Mouse (Mus musculus) layer of hippocampus, adult 8-10 months (tissue): ENCODE results near the gene Ntm. TPM values are rescaled to one million over a fixed set of nuclear protein-coding genes. Genes with fewer than 3 reads are reported as not detected.

Experiments
- DNase-seq, 2 experiments: peaks; one replicate each; pipeline ENCODE4 v3.0.0; 2022; ENCODE audit warnings: low spot score in 2 of 2
- total RNA-seq, 4 experiments: library from RNA; stranded (reverse); gene quantifications; 2 replicates each; pipeline ENCODE4 v1.2.4; 2022

The Ntm gene
- total RNA-seq, 4 experiments from 2014 or later = 148 to 166 (median 161) TPM

- DNase-seq = no peak
Measured at GRCm38 (mm10) chr9:29594537-29595294, 368.2 kb downstream of the Ntm start.

- no peak for DNase-seq
Measured at GRCm38 (mm10) chr9:29587376-29587775, 375.6 kb downstream of the Ntm start.

- no peak for DNase-seq
Measured at GRCm38 (mm10) chr9:29586381-29586770, 376.6 kb downstream of the Ntm start.

- peak; percentile 55 to 63 for DNase-seq
Measured at GRCm38 (mm10) chr9:29585746-29586380, 377.1 kb downstream of the Ntm start.

GRCm38 (mm10) chr9:29578226-29578625, 384.7 kb downstream of the Ntm start:
- no peak for DNase-seq

GRCm38 (mm10) chr9:29576051-29576533, 386.8 kb downstream of the Ntm start:
- DNase-seq = peak; percentile 36 to 38

GRCm38 (mm10) chr9:29574548-29574947, 388.4 kb downstream of the Ntm start:
- no peak for DNase-seq

GRCm38 (mm10) chr9:29568571-29568970, 394.4 kb downstream of the Ntm start:
- DNase-seq = no peak

GRCm38 (mm10) chr9:29562419-29563071, 400.4 kb downstream of the Ntm start:
- DNase-seq = peak in 1 of 2 experiments; percentile 17

- DNase-seq = no peak
Measured at GRCm38 (mm10) chr9:29558915-29559314, 404.0 kb downstream of the Ntm start.

GRCm38 (mm10) chr9:29550582-29550981, 412.4 kb downstream of the Ntm start:
- no peak for DNase-seq

GRCm38 (mm10) chr9:29550107-29550506, 412.8 kb downstream of the Ntm start:
- DNase-seq = no peak

- no peak for DNase-seq
Measured at GRCm38 (mm10) chr9:29536415-29536814, 426.5 kb downstream of the Ntm start.

- no peak for DNase-seq
Measured at GRCm38 (mm10) chr9:29534773-29535172, 428.2 kb downstream of the Ntm start.

GRCm38 (mm10) chr9:29534304-29534703, 428.6 kb downstream of the Ntm start:
- DNase-seq = no peak

- no peak for DNase-seq
Measured at GRCm38 (mm10) chr9:29533556-29533955, 429.4 kb downstream of the Ntm start.

GRCm38 (mm10) chr9:29531147-29531917, 431.6 kb downstream of the Ntm start:
- no peak for DNase-seq

- no peak for DNase-seq
Measured at GRCm38 (mm10) chr9:29524109-29524508, 438.8 kb downstream of the Ntm start.

- no peak for DNase-seq
Measured at GRCm38 (mm10) chr9:29523221-29523620, 439.7 kb downstream of the Ntm start.

GRCm38 (mm10) chr9:29519181-29519580, 443.8 kb downstream of the Ntm start:
- DNase-seq = no peak

GRCm38 (mm10) chr9:29516688-29517087, 446.3 kb downstream of the Ntm start:
- DNase-seq = no peak
